Mouse (Mus musculus) cerebellum, adult 18-20 months (tissue): ENCODE results near the gene Slc43a3.
"Not testable (repeated sequence)": the region's sequence is repeated elsewhere in the genome, so short reads cannot be mapped to it uniquely, and the experiment has no call there.

Source experiments
- DNase-seq, 2 experiments: peaks; one replicate each; pipeline ENCODE4 v3.0.0; 2021

The Slc43a3 gene

GRCm38 (mm10) chr2:84936474-84937429 is at the start of gene Slc43a3:
Gene Slc43a3 (plus strand): TSS chr2:84936579.
- no peak for DNase-seq

DNA sequence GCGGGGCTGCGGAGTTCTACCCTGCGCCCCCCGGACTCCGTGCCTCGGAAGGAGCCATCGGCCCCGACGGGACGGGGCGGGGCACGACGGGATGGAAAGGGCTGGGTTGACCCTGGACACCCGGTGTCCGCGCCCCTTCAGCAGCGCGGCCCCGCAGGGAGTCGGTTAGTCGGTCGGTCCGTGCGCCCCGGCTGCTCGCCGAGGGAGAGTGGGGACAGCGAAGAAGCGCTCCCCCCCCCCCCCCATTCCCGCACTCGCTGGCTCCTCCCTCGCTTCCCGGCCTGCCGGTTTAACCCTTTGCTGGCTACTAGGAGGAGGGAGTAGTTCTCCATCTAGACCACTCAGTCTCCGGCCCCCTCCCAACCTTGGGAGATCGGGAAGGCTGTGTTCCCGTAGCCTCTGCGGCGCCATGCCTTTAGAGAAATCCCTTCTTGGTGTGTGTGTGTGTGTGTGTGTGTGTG is 49.5 kb upstream of the Slc43a3 start:
- DNase-seq: no peak

DNA sequence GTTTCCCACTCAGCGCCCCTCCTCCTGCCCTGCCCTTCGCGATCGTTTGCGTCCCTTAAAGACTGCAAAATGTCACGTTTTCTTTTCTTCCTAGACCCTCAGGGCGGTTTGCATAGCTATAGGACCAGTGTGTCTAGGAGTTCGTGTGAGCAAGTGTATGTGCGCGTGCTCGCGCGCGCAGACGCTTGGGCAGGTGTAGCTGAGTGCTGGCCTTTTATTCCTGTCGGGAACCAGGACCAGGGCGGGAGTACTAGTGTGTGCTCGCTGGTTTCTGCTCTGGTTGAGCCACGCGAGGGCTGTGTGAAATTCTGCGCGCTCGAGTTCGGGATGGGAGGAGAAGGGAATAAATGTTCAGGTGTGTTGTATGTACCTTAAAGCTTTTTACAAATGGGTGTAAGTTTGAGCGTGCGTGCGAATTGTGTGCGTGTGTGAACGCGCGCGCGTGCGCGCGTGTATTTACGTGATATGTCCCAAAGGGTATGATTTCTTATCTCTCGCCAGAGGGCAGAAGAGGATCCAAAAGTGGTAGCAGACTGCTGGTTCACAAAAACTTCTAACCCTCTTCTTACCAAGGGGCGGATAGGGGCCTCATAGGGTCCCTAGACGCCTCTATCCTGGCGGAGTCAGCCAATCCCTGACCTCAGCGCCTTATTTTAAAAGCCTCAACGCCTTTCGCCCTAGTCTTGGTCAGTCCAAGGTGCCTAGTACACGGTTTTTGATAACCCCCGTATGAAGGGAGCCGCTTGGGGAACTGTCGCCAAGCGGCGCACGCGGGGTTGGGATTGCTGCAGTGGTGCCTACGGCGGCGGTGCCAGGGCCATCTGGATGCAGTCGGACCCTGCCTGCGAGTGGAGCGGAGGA is 48.7 kb upstream of the Slc43a3 start:
- DNase-seq: no peak

- DNase-seq: peak in 1 of 2 experiments; percentile 26
Observed at GRCm38 (mm10) chr2:84888657-84889315, 47.6 kb upstream of the Slc43a3 start.

GRCm38 (mm10) chr2:84889316-84890044 is 46.9 kb upstream of the Slc43a3 start:
- no peak for DNase-seq

DNA sequence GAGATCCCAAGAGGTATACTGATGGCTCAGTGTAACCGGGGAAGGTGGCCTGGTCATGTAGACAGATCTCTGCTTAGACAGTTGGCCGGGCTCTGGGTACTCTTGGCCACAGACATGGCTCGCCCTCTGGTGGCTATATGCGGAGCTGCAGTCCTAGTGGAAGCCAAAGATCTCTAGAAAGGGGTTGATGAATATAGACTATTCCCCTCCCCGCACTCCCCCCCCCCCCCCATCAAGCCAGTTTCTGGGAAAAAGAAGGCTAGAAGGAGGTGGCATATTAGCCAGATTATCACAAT is 46.4 kb upstream of the Slc43a3 start:
- DNase-seq: peak; percentile 75 to 77

GRCm38 (mm10) chr2:84893359-84893758 is 43.0 kb upstream of the Slc43a3 start:
- DNase-seq: no peak

DNA sequence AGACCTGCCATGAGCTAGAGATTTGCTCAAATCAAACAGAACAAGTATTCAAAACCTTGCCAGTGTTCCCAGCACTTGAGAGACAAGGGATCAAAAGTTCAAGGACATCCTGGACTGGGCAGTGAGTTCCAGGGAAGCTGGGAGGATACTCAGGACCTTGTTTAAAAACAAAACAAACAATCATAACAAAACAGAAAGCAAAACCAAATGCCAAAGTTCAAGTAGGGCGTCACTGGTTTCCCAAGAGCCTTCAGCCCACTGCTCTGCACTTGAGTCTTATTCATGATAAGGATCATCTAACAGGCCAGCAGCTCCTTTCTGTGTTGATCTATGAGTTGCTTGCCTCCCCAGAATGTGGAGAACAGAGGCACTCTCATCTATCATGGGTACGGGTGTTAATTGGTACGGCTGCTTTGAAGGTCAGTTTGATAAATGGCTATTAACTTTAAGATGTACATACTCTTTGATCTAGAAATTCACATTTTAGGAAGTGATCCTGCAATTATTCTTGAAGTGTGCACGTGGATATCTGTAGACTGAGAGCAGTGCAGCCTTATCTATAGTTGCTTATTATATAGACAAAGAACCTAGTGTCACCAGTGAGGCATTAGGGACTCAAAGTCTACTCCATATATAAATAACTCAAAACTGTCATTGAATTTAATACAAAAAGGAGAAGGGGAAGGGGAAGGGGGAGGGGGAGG is 40.7 kb upstream of the Slc43a3 start:
- no peak for DNase-seq

GRCm38 (mm10) chr2:84896686-84897085 is 39.7 kb upstream of the Slc43a3 start:
- not testable (repeated sequence) for DNase-seq

DNA sequence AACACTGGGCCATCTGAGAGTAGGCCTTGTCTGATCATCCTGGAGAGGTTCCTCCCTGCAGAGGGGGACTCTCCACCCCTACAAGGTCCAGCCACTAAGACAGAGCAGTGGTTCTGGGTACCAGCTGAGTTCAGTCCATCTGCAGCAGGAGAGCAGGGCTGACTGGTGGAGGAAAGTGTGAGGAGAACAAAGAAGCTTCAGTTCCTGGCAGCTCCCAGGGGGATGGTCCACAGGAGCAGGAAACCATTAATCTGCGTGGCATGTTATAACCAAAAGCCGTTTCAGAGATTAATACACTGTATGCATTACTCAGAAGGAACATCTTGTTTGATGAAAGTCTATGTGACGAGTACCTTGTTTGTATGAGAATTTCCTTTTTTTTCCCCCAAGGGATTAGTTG is 23.7 kb upstream of the Slc43a3 start:
- no peak for DNase-seq

DNA sequence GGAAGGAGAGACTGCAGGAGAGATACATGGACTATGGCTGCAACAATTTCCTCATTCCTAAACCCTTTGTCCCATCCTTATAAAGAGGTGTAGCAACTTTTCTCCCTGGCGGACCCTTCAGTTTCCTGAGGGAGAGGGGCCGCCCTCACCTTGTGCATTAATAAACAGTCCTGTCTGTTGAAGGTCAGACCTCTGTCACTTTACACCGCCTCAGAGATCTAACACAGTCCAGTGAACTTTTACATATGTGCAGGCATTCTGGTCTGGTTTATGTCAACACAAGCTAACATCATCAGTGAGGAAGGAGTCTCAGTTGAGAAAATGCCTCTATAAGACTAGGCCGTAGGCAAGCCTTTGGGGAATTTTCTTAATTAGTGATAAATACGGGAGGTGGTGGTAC is 22.5 kb upstream of the Slc43a3 start:
- no peak for DNase-seq

GRCm38 (mm10) chr2:84915330-84915729 is 21.0 kb upstream of the Slc43a3 start:
- no peak for DNase-seq

- DNase-seq: no peak
Observed at GRCm38 (mm10) chr2:84916548-84917320, 19.6 kb upstream of the Slc43a3 start.

DNA sequence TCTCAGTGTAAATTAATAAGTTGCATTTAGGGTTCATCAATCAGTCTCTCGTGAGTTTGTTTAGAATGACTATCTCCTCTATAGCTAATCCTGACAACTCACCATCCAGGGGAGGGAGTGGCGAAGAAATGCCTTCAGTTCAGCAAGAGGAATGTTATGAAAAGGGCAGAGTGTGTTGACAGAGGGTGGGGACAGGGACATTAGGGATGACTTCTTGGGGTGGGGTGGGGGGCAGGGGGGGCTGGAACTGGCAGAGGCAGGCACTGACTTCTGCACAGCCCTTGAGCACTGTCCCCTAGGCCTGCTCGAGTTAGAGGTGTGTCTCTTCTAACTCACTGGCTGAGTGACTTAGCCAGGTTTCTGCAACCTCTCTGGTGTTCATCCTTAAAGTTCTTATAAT is 18.2 kb upstream of the Slc43a3 start:
- DNase-seq: no peak

GRCm38 (mm10) chr2:84919601-84920108 is 16.7 kb upstream of the Slc43a3 start:
- no peak for DNase-seq

- no peak for DNase-seq
Observed at GRCm38 (mm10) chr2:84930186-84930585, 6.2 kb upstream of the Slc43a3 start.

DNA sequence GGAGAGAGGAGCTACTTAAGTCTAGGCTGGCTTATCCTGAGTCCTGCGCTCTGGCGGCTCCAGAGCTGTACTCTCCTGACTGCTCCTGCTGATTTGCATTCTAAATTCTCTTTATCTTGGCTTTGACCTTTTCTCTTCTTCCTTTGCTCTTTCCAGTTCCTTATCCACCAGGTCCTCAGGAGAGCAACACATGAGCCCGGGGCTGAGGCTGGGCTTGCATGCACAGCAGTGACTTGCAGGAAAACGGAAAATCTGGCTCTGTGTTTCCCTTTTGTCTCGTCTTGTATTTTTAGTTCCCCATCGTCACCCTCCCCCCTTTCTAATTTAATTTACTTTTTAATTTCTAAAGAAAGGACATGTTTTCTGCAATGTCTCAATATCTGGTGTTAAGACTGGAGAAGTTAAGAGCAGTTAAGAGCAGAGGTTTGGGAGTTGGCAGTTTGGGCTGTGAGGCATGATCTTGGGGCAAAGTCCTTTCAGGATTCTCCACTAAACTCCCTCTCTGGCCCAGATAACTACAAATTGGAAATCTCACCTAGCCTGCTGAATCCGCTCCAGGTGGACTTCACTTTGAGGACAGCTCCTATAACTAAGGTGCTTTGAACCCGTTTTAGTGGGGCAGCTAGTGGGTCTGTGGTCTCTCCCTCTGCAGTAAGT is 2.3 kb upstream of the Slc43a3 start:
- no peak for DNase-seq

GRCm38 (mm10) chr2:84934649-84935007 is 1.8 kb upstream of the Slc43a3 start:
- no peak for DNase-seq

- no peak for DNase-seq
Observed at GRCm38 (mm10) chr2:84935065-84935464, 1.3 kb upstream of the Slc43a3 start.

GRCm38 (mm10) chr2:84937491-84938150 is 1.2 kb downstream of the Slc43a3 start:
- no peak for DNase-seq
